Comparison of ENCODE assay signal across 25 mouse cellular contexts in genomic region chr8:78463941-78464340, GRCm38 (mm10). TPM values are rescaled to one million over a fixed set of nuclear protein-coding genes. Genes with fewer than 3 reads are reported as not detected.
DNase-seq lines count a peak whose midpoint lies in the region; ATAC-seq and TF ChIP-seq lines count a peak whose summit lies in the region.
"Had no signal": no experiment of that assay in that cellular context is flagged by ENCODE, and none has a peak within 500 bp of the region (broad histone marks: within the 10 kb centered on the region; RNA-seq: fewer than 3 reads in every experiment).

No protein-coding gene starts in this region.

- H3K4me2 ChIP-seq in lung, postnatal 0 days (replicated peaks; ENCODE audit: low read depth, low read length) = no peak overlapping the region
- H3K4me2 ChIP-seq: forebrain, embryonic 12.5 days; forebrain, embryonic 15.5 days; heart, embryonic 12.5 days; heart, embryonic 15.5 days; hindbrain, embryonic 14.5 days had no signal

- H3K27me3 ChIP-seq in lung, postnatal 0 days (replicated peaks; ENCODE audit: insufficient read depth, low read length) = no peaks in the 10 kb centered on the region
- H3K27me3 ChIP-seq: forebrain, embryonic 12.5 days; forebrain, embryonic 15.5 days; heart, embryonic 12.5 days; heart, embryonic 15.5 days had no signal

- no peaks in the 10 kb centered on the region for H3K36me3 ChIP-seq in lung, postnatal 0 days (ENCODE audit: insufficient read depth, low read length)
- H3K36me3 ChIP-seq: forebrain, embryonic 12.5 days; forebrain, embryonic 15.5 days; heart, embryonic 12.5 days; heart, embryonic 15.5 days had no signal

- intact Hi-C loops in left cerebral cortex, postnatal 36 days (cut with DNase I) = no loop called here

- H3K4me1 ChIP-seq in lung, postnatal 0 days (ENCODE audit: insufficient read depth, low read depth, low read length) = no peaks in the 10 kb centered on the region
- H3K4me1 ChIP-seq: forebrain, embryonic 12.5 days; forebrain, embryonic 15.5 days; heart, embryonic 12.5 days; heart, embryonic 15.5 days had no signal

- DNase-seq in lung, postnatal 0 days (ENCODE audit: low spot score) = peak; percentile 37
- DNase-seq in lung, postnatal 4 days = no peak
- DNase-seq in 3T3-L1 (ENCODE audit: low read depth, low spot score) (peak; percentile 51), adipocyte (ENCODE audit: low spot score) (peak; percentile 8)
- no peak for DNase-seq in left cerebral cortex, adult 8-10 months (ENCODE audit: low spot score in 2 of 2)
- DNase-seq in left cerebral cortex, postnatal 36 days (ENCODE audit: low spot score in 2 of 2) = no peak
- DNase-seq: adrenal gland, adult 8-10 months; adrenal gland, postnatal 25 days; cerebellum, adult 18-20 months; cerebellum, adult 9-10 months; cerebellum, postnatal 14 days; gastrocnemius, postnatal 25 days; heart, adult 18-20 months; heart, postnatal 10 days; heart, postnatal 4 days had no signal

- TF ChIP-seq EP300 in lung, postnatal 0 days (IDR thresholded peaks at IDR 0.05) = no peak

- ATAC-seq in lung, postnatal 0 days = peak; percentile 62; the same call in 1 of the 2 replicates
- ATAC-seq: forebrain, embryonic 15.5 days; hindbrain, postnatal 0 days; intestine, postnatal 0 days had no signal

- TF ChIP-seq CTCF in lung, postnatal 0 days (IDR thresholded peaks at IDR 0.05) = no peak

- WGBS in lung, postnatal 0 days = 51% methylated on average over 2 of the region's 2 CpGs

- no peak overlapping the region for H3K9ac ChIP-seq in lung, postnatal 0 days (replicated peaks; ENCODE audit: low read depth)
- H3K9ac ChIP-seq: forebrain, embryonic 12.5 days; forebrain, embryonic 15.5 days; heart, embryonic 12.5 days; heart, embryonic 15.5 days; hindbrain, embryonic 14.5 days had no signal

- no peak overlapping the region for H3K4me3 ChIP-seq in lung, postnatal 0 days (ENCODE audit: low read depth, low read length)
- H3K4me3 ChIP-seq: forebrain, embryonic 12.5 days; forebrain, embryonic 15.5 days; heart, embryonic 12.5 days; heart, embryonic 15.5 days had no signal

- H3K27ac ChIP-seq in lung, postnatal 0 days (ENCODE audit: low read length) = no peak overlapping the region
- H3K27ac ChIP-seq: forebrain, embryonic 12.5 days; forebrain, embryonic 15.5 days; heart, embryonic 15.5 days; hindbrain, embryonic 14.5 days; hindbrain, postnatal 0 days had no signal

- no peaks in the 10 kb centered on the region for H3K9me3 ChIP-seq in lung, postnatal 0 days (ENCODE audit: low read length)
- H3K9me3 ChIP-seq: forebrain, embryonic 12.5 days; forebrain, embryonic 15.5 days; heart, embryonic 15.5 days had no signal

RNA-seq across cellular contexts. Expression of gene Pou4f2, which starts 27.5 kb away (rescaled TPM):
- polyA plus RNA-seq in lung, postnatal 0 days (2015; fragmentation: Nextera tagmentation; extraction: Ambion mirVana) = not detected in 2 replicates
- under 1 TPM in 1 of 4 experiments, not detected in 3; 0.19 TPM for total RNA-seq in left cerebral cortex, adult 8-10 months (2022)
- total RNA-seq in left cerebral cortex, postnatal 36 days (2021) = not detected
- total RNA-seq: adrenal gland, adult 8-10 months; adrenal gland, postnatal 25 days; gastrocnemius, adult 8-10 months; gastrocnemius, postnatal 25 days; heart, adult 18-20 months; heart, postnatal 10 days; heart, postnatal 4 days had no signal
- polyA plus RNA-seq: forebrain, embryonic 12.5 days; gonadal fat pad, adult 2 months; heart, embryonic 12.5 days; heart, embryonic 15.5 days; intestine, embryonic 14.5 days; intestine, postnatal 0 days had no signal

RNA-seq across cellular contexts. Expression of gene Rbmxl1, which starts 44.8 kb away (rescaled TPM):
- polyA plus RNA-seq in lung, postnatal 0 days (2015; fragmentation: Nextera tagmentation; extraction: Ambion mirVana) = 67.9 and 72.2 TPM in 2 replicates
- total RNA-seq in left cerebral cortex, adult 8-10 months (2022) = 10 to 100 TPM; 46.1 to 53.4 (median 47.9) TPM
- total RNA-seq in left cerebral cortex, postnatal 36 days (2021) = 10 to 100 TPM; 50.0 to 56.0 TPM

RNA-seq across cellular contexts. Expression of gene Slc10a7, which starts 45.2 kb away (rescaled TPM):
- polyA plus RNA-seq in lung, postnatal 0 days (2015; fragmentation: Nextera tagmentation; extraction: Ambion mirVana) = 10.9 and 13.8 TPM in 2 replicates
- 1 to 10 TPM; 5.5 to 7.2 (median 6.6) TPM for total RNA-seq in left cerebral cortex, adult 8-10 months (2022)
- total RNA-seq in left cerebral cortex, postnatal 36 days (2021) = 1 to 10 TPM; 5.6 to 5.8 TPM

Comparison
In these comparisons a context has a peak if more than half of its experiments do, and no peak if none do; other contexts are left out.
1. DNase-seq: peak in lung, postnatal 0 days (single experiment), 3T3-L1 (single experiment) and adipocyte (single experiment); none in lung, postnatal 4 days (0 of 2), left cerebral cortex, adult 8-10 months (0 of 2) and left cerebral cortex, postnatal 36 days (0 of 2).